Mouse (Mus musculus): ENCODE measurements around the gene Hoxd8.

The Hoxd8 gene

GRCm38 (mm10) chr2:74699053-74699430 is 5.4 kb upstream of the Hoxd8 start:
- no peak for DNase-seq (ENCODE audit: low read depth)

- DNase-seq (ENCODE audit: low read depth), result no peak
Observed at GRCm38 (mm10) chr2:74699664-74700545, 4.5 kb upstream of the Hoxd8 start.

GRCm38 (mm10) chr2:74700546-74701112 is 3.8 kb upstream of the Hoxd8 start:
- no peak for DNase-seq (ENCODE audit: low read depth)

GRCm38 (mm10) chr2:74701949-74702819 is 2.2 kb upstream of the Hoxd8 start:
- DNase-seq (ENCODE audit: low read depth), result peak; percentile 78

GRCm38 (mm10) chr2:74702820-74703219 is 1.6 kb upstream of the Hoxd8 start:
- DNase-seq (ENCODE audit: low read depth), result no peak

GRCm38 (mm10) chr2:74703317-74703716 is 1.1 kb upstream of the Hoxd8 start:
- no peak for DNase-seq (ENCODE audit: low read depth)

- no peak for DNase-seq (ENCODE audit: low read depth)
Observed at GRCm38 (mm10) chr2:74703720-74704392, 559 bp upstream of the Hoxd8 start.

GRCm38 (mm10) chr2:74704999-74705466 is 618 bp downstream of the Hoxd8 start:
- peak; percentile 20 for DNase-seq (ENCODE audit: low read depth)

- DNase-seq (ENCODE audit: low read depth), result peak; percentile 22
Observed at GRCm38 (mm10) chr2:74705467-74706089, 1.2 kb downstream of the Hoxd8 start.

GRCm38 (mm10) chr2:74706393-74706960 is 2.1 kb downstream of the Hoxd8 start:
- no peak for DNase-seq (ENCODE audit: low read depth)

- DNase-seq (ENCODE audit: low read depth), result no peak
Observed at GRCm38 (mm10) chr2:74707599-74707998, 3.2 kb downstream of the Hoxd8 start.

GRCm38 (mm10) chr2:74708676-74709075 is 4.3 kb downstream of the Hoxd8 start:
- no peak for DNase-seq (ENCODE audit: low read depth)

- no peak for DNase-seq (ENCODE audit: low read depth)
Observed at GRCm38 (mm10) chr2:74709465-74710419, 5.3 kb downstream of the Hoxd8 start.

- DNase-seq (ENCODE audit: low read depth), result no peak
Observed at GRCm38 (mm10) chr2:74710929-74711543, 6.6 kb downstream of the Hoxd8 start.

GRCm38 (mm10) chr2:74711721-74712621 is 7.6 kb downstream of the Hoxd8 start, which contains the start of the genes Hoxd3 and Hoxd4:
Gene Hoxd3, plus strand, starts transcription at chr2:74711927.
Gene Hoxd4, plus strand, starts transcription at chr2:74711929.
- no peak for DNase-seq (ENCODE audit: low read depth)

- no peak for DNase-seq (ENCODE audit: low read depth)
Observed at GRCm38 (mm10) chr2:74713239-74714150, 9.1 kb downstream of the Hoxd8 start.

GRCm38 (mm10) chr2:74714156-74714789 is 9.9 kb downstream of the Hoxd8 start:
- DNase-seq (ENCODE audit: low read depth), result no peak

Data from induced T-regulatory cell, adult 2 months (primary cell).